Mouse (Mus musculus) bone marrow macrophage, adult 2 months (primary cell): ENCODE results near the gene Cks1brt.

Experiments
- CTCF ChIP-seq: IDR thresholded peaks from 2 replicates; pipeline ENCODE4 v1.5.1; 2012; ENCODE audit warnings: low read depth, mild to moderate bottlenecking, low read length, moderate library complexity
- POLR2A ChIP-seq: IDR thresholded peaks from 2 replicates; pipeline ENCODE4 v1.6.1; 2012; ENCODE audit warnings: mild to moderate bottlenecking, low read depth, low read length, borderline replicate concordance

- TF ChIP-seq CTCF, result no peak
- no peak for TF ChIP-seq POLR2A
These were observed 19.4 kb upstream of the Cks1brt start for GRCm38 (mm10) chr8:85132335-85132734.
